Mouse (Mus musculus) lung, adult 2 months (tissue): ENCODE data around the gene Kbtbd13. TPM values are rescaled to one million over a fixed set of nuclear protein-coding genes. Genes with fewer than 3 reads are reported as not detected.

ENCODE experiments used
- DNase-seq: peaks from one replicate; pipeline ENCODE4 v3.0.0; 2022
- H3K4me1 ChIP-seq: fragments of 200-500 bp; 2 replicates; pipeline ENCODE4 v1.6.1; 2011; ENCODE audit warnings: low read length; ENCODE audit not compliant: control insufficient read depth, insufficient read depth
- H3K4me3 ChIP-seq: fragments of 200-500 bp; replicated peaks from 2 replicates; pipeline ENCODE3; 2011; ENCODE audit warnings: low read depth, mild to moderate bottlenecking, control low read depth, low read length; ENCODE audit errors: extremely low read depth
- CTCF ChIP-seq: fragments of 200-500 bp; IDR thresholded peaks from 2 replicates; pipeline ENCODE4 v1.5.1; 2011; ENCODE audit warnings: mild to moderate bottlenecking, low read length, control low read depth; ENCODE audit not compliant: insufficient read depth
- POLR2A ChIP-seq: fragments of 200-500 bp; IDR thresholded peaks from 2 replicates; pipeline ENCODE4 v1.6.1; 2011; ENCODE audit warnings: low read depth, mild to moderate bottlenecking, control low read depth, low read length, borderline replicate concordance; ENCODE audit errors: extremely low read depth
- WGBS: fragments of 180-500 bp; shearing (Covaris S2); methylation state at CpG from one replicate; pipeline ENCODE4 v1.1.7; 2018; 5-methylcytosine and 5-hydroxymethylcytosine counted together
- polyA plus RNA-seq: library from polyadenylated mRNA; depleted of rRNA; stranded (reverse); fragments of >200 nt; gene quantifications from 2 replicates; pipeline ENCODE4 v1.2.3, GENCODE M21; 2012

Kbtbd13 gene
- polyA plus RNA-seq, 1 experiment, result 2.0 TPM

DNA sequence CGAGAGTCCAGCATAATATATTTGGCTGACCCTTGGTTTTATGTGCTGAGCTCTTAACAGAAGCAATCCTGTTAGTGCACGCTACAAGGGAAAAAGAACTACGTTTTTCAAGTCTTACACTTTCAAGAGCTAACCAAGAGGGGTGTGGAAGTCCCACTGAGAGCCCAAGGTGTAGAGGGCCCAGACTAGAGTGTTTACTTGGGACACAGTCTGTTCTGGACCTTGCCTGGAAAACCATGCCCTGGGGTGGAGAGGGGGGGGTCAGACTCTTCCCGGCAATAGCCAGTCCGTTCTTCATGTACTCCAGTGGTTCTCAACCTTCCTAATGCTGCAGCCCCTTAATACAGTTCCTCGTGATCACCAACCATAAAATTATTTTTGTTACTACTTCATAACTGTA is 8.5 kb upstream of the Kbtbd13 start:
- WGBS, result 63% methylated on average over 6 of the region's 6 CpGs
- Histone ChIP-seq H3K4me1 (0 out of 2 replicates have a peak, but pooled peaks cover 5% of the 10 kb centered on the region), H3K4me3 (peak overlapping the region; percentile 30)
- peak; percentile 40 for DNase-seq
- no peak for TF ChIP-seq CTCF
- no peak for TF ChIP-seq POLR2A

DNA sequence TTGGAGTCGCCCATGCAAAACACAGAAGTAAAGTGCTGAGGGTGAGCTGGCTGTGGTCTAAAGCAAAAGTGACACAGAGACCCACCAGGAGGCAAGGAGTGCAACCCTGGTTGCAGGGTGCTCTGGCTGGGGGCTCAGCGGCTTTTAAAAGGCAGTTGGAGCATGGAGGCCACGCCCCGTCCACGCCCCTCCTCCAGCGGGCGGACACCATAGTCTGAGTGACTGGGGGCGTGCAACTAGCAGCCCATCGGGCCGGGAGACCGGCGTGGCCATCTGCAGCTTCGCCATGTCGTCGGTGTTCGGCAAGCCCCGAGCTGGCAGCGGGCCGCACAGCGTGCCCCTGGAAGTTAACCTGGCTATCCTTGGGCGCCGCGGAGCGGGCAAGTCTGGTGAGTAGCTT is 6.8 kb upstream of the Kbtbd13 start, which contains the start of gene Rasl12:
Gene Rasl12, plus strand, starts transcription at position 228 of the 400 bp plus-strand sequence.
- no peak for TF ChIP-seq CTCF
- peak; percentile 87 for TF ChIP-seq POLR2A
- H3K4me3 ChIP-seq, result peak within 1 kb of the TSS; percentile 48
- no peaks in the 10 kb centered on the region for H3K4me1 ChIP-seq
- 2% methylated on average over 24 of the region's 24 CpGs for WGBS
- peak; percentile 68 for DNase-seq

- TF ChIP-seq CTCF, result no peak
- no peak for TF ChIP-seq POLR2A
- no peak overlapping the region for H3K4me3 ChIP-seq
- no peaks in the 10 kb centered on the region for H3K4me1 ChIP-seq
- no peak for DNase-seq
- 46% methylated on average over 2 of the region's 2 CpGs for WGBS
These were observed 2.9 kb upstream of the Kbtbd13 start for GRCm38 (mm10) chr9:65394360-65394759.

DNA sequence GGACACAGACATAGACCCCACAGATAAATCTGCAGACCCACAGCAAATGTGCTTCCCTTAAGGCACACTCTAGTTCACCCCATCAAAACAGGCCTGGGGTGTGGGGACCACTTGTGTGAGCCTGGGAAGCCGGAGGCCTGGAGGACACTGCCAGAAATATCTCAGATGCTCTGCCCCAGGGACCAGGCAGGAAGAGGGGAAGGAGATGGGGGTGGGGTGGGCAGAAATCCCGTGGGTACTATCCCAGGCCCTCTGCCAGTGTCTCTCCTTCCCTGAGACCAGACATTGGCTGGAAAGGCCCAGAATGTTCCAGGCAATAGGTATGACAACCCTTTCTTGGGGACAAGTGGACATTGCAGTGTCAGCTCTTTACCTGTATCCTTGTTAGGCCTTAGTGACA is 2.2 kb upstream of the Kbtbd13 start:
- H3K4me1 ChIP-seq, result no peaks in the 10 kb centered on the region
- 43% methylated on average over 2 of the region's 2 CpGs for WGBS
- TF ChIP-seq CTCF, result no peak
- DNase-seq, result no peak
- H3K4me3 ChIP-seq, result no peak overlapping the region

GRCm38 (mm10) chr9:65392638-65393364 is 1.3 kb upstream of the Kbtbd13 start:
- Histone ChIP-seq H3K4me1 (no peaks in the 10 kb centered on the region), H3K4me3 (no peak overlapping the region)
- 17% methylated on average over 6 of the region's 6 CpGs for WGBS
- peak; percentile 73 for DNase-seq
- TF ChIP-seq POLR2A (no peak), CTCF (peak; percentile 85)

DNA sequence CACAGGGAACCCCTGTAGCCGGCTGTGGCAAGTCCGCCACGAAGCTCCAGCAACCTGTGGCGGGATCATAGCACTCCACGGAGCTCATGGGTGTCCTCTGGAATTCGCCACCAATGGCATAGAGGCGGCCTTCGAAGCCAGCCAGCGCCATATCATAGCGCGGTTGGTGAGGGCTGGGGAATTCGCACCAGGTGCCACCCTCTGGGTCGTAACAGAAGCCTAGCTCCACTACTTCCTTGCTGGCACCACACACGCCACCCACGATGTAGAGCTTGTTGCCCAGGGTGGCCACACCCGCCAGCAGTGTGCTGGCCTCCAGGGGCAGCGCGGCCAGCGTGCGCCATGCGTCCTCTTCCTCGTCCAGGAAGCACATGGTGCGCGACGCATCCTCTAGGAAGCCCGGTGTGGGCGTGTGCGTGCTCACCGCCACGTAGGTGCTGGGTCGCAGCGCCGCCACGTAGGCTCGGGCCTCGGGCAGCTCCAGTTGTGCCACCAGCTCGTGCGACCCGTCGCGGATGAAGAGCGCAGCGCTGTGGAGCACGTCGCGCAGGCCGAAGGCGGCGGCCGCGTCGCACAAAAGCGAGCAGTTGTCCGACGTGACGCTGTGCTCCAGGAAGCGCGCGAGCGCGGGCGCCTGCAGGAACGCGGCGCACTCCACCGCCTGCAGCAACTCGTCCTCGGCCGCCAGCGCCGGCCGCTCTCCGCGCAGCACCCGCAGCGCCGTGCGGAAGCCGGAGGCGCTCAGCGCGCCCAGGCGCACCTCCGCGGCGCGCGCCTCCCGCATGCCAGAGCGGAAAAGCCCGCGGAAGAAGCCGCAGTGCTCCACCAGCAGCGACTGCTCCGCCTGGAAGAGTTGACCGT is 470 bp downstream of the Kbtbd13 start:
- Histone ChIP-seq H3K4me3 (peak overlapping the region; percentile 11), H3K4me1 (no peaks in the 10 kb centered on the region)
- TF ChIP-seq POLR2A (no peak), CTCF (no peak)
- 14% methylated on average over 96 of the region's 96 CpGs for WGBS
- no peak for DNase-seq

- peaks cover 3% of the 10 kb centered on the region; the same call in 1 of the 2 replicates for H3K4me1 ChIP-seq
- 23% methylated on average over 8 of the region's 8 CpGs for WGBS
- no peak for DNase-seq
- TF ChIP-seq CTCF, result 0 out of 2 replicates have a peak, but pooled peaks have one; percentile 32
- no peak for TF ChIP-seq POLR2A
- H3K4me3 ChIP-seq, result no peak overlapping the region
These were observed 4.9 kb downstream of the Kbtbd13 start for GRCm38 (mm10) chr9:65386373-65387140.

DNA sequence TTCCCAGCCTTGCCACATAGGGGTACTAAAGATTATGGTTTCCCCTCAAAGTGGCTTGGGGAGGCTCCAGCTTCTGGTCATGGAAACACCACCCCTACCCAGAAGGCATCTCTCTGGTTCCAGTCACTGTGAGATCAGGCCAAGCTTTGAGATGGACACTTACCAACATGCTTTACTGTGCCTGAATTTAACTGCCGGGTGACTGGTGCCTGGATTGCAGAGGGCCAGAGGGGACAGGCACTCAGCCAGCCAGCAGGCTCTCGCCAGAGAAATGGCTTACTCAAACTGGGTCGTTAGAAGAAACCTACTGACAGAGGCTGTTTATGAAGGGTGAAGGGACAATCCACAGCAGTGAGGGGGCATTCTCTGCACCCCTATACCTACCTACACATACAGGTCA is 7.2 kb downstream of the Kbtbd13 start:
- no peak for TF ChIP-seq CTCF
- TF ChIP-seq POLR2A, result no peak
- H3K4me1 ChIP-seq, result peaks cover 3% of the 10 kb centered on the region; the same call in 1 of the 2 replicates
- H3K4me3 ChIP-seq, result no peak overlapping the region
- no peak for DNase-seq
- WGBS, result 45% methylated on average over 3 of the region's 3 CpGs

DNA sequence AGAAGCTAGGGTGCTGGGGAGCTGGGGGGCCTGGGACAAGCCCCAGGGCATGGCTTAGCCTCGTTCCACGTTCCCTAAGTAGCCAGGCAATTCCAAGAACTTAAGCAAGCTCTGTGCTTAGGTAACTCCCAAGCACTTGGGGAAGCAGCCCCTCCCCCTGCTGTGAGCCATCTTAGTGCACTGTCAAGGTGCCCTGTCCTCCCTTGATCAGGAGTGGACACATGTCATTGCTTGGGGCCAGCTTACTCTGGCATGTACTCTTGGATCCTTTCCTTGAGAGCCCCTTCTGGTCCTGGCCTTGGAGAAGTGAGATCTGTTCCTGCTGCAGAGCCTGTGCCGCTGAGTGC is 8.7 kb downstream of the Kbtbd13 start:
- TF ChIP-seq POLR2A, result no peak
- TF ChIP-seq CTCF, result no peak
- WGBS, result 44% methylated on average over 3 of the region's 3 CpGs

More for the DNA sequence above, 8.7 kb downstream of the Kbtbd13 start:
- DNase-seq, result no peak
- Histone ChIP-seq H3K4me3 (no peak overlapping the region), H3K4me1 (peaks cover 3% of the 10 kb centered on the region; the same call in 1 of the 2 replicates)
